Mouse (Mus musculus) splenic B cell, adult 2 months (primary cell): ENCODE results near the gene Slc22a8.
A peak's percentile ranks its signal among the peaks of the same experiment; 100 is the strongest.

Experiments
- DNase-seq: peaks from one replicate; pipeline ENCODE4 v3.0.0-alpha.2; 2011; ENCODE audit warnings: low read depth, low spot score
- H3K27me3 ChIP-seq: 2 replicates; pipeline ENCODE4 v1.6.1; 2012; ENCODE audit warnings: mild to moderate bottlenecking, low read length, moderate library complexity, mixed read lengths; ENCODE audit not compliant: control insufficient read depth, poor library complexity, insufficient read depth, severe bottlenecking
- H3K36me3 ChIP-seq: 2 replicates; pipeline ENCODE4 v1.6.1; 2012; ENCODE audit warnings: mild to moderate bottlenecking, low read length, moderate library complexity, mixed read lengths; ENCODE audit not compliant: control insufficient read depth, poor library complexity, insufficient read depth, severe bottlenecking

Gene Slc22a8

DNA sequence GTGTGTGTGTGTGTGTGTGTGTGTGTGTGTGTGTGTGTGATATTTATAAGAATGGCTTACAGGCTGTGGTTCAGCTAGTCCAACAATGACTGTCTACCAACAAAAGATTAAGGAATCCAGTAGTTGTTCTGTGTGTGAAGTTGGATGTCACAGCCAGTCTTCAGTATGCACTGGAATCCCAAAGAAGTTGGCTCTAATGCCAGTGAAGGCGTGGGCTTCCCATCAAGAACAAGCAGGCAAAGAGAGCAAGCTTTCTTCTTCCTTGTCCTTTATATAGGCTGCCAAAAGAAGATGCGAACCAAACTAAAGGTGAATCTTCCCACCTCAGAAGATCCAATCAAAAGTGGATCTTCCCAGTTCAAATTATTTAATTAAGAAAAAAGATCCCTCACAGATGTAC, 5.2 kb upstream of the Slc22a8 start:
- H3K27me3 ChIP-seq = no peaks in the 10 kb centered on the region
- H3K36me3 ChIP-seq = no peaks in the 10 kb centered on the region
- no peak for DNase-seq

DNA sequence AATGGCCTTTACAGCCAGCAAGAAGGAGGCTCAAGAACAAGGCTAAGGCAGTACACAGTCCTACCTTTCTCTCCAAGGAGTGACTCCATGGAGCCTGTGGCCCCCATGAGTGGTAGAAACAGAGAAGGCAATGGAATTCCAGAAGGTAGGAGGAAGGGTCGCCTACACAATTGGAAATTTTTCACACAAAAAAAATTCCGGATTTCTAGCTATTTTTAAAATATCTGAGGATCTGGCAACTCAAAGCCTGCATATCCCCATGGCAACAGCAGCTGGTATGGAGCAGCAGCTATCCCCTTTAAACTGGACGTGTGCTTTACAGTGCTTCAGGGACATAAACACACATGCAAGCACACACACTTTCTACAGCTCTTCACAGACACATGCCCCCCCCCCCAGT, 4.7 kb upstream of the Slc22a8 start:
- Histone ChIP-seq H3K36me3 (no peaks in the 10 kb centered on the region), H3K27me3 (no peaks in the 10 kb centered on the region)
- no peak for DNase-seq

- no peaks in the 10 kb centered on the region for H3K36me3 ChIP-seq
- DNase-seq = no peak
- no peaks in the 10 kb centered on the region for H3K27me3 ChIP-seq
Measured at GRCm38 (mm10) chr19:8587315-8587714, 3.7 kb upstream of the Slc22a8 start.

DNA sequence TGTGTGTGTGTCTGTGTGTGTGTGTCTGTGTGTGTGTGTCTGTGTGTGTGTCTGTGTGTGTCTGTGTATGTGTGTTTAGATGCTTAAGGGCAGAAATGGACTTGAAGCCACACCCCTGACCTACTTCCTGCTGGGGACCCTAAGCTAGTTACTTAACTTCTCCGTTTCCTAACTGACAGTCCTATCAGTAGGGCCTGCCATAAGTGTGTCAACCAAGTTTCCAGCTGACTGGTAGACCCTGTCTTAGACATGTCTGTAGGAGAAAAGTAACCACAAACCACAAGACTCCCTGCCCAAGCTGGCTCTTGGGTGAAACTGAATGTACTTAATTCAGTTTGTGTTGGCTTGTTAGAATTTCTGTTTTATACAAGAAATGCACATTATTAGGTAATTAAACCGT, 1.1 kb downstream of the Slc22a8 start:
- Histone ChIP-seq H3K27me3 (no peaks in the 10 kb centered on the region), H3K36me3 (no peaks in the 10 kb centered on the region)
- peak; percentile 72 for DNase-seq

DNA sequence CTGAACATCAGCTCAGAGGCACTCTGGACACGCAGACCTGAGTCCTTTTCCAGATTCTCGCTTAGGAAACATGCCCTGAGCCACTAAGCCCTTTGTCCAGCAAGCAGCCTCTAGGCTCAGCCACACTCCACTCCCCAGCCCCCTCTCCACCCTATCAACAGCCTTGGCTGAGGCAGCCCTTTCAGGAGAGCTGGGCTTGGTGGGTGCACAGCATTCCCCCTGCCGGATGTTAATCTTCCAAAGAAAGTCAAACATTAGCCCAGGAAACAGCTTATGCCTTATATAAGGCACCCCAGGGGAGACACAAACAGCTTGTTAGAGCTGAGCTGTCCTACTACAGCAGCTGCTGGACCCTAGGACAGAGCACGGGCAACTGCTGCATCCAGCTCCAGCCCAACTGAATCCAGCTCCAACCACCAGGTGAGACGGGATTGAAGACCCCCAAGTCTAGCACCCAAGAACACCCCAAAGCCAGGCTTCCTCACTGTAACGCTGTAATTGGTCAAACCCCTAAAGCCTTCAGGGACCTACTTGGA, 1.9 kb downstream of the Slc22a8 start:
- Histone ChIP-seq H3K27me3 (no peaks in the 10 kb centered on the region), H3K36me3 (no peaks in the 10 kb centered on the region)
- DNase-seq = no peak

DNA sequence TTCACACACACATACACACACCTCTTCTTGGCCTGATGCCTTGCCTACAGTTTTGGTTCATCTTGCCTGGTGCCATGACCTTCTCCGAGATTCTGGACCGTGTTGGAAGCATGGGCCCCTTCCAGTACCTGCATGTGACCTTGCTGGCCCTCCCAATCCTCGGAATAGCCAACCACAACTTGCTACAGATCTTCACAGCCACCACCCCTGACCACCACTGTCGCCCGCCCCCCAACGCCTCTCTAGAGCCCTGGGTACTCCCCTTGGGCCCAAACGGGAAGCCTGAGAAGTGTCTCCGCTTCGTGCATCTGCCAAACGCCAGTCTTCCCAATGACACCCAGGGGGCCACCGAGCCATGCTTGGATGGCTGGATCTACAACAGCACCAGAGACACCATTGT, 2.8 kb downstream of the Slc22a8 start:
- Histone ChIP-seq H3K27me3 (no peaks in the 10 kb centered on the region), H3K36me3 (no peaks in the 10 kb centered on the region)
- no peak for DNase-seq

- H3K27me3 ChIP-seq = no peaks in the 10 kb centered on the region
- DNase-seq = no peak
Measured at GRCm38 (mm10) chr19:8594518-8594917, 3.5 kb downstream of the Slc22a8 start.

GRCm38 (mm10) chr19:8597269-8597668, 6.2 kb downstream of the Slc22a8 start:
- DNase-seq = no peak
- Histone ChIP-seq H3K27me3 (no peaks in the 10 kb centered on the region), H3K36me3 (no peaks in the 10 kb centered on the region)

More at GRCm38 (mm10) chr19:8594518-8594917, 3.5 kb downstream of the Slc22a8 start:
- no peaks in the 10 kb centered on the region for H3K36me3 ChIP-seq

DNA sequence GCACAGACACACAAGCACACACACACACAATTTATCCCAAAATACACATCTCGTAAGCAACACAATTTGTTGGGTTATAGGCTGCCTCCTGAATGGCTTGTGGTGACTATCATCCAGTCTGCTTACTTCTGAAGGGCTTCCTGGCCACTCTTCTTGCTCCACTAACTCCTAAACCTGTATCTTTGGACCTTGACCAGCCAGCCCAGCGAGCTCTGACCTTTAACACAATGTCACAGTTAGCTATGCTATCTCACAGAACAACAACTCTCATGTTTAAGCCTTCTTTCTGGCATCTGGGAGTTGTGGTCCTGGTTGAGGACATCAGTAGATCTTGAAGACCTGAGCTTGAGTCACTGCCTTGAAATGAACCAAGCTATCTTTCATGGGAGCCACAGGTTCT, 8.2 kb downstream of the Slc22a8 start:
- H3K27me3 ChIP-seq = no peaks in the 10 kb centered on the region
- DNase-seq = no peak
- no peaks in the 10 kb centered on the region for H3K36me3 ChIP-seq

DNA sequence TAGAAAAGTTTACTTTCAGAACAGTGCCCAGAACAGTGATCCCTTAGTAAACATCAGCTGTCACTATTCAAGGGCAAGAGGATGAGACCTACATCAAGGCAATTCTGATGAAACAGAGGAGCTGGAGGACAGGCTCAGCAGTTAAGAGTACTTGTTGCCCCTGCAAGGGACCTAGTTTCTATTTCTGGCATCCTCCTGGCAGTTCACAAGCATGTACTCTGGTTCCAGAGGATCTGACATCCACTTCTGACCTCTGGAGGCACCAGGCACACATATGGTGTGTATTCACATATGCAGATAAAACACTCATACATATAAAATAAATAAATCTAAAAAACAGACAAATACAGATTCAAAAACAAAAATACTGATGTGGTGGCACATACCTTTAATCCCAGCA, 10.9 kb downstream of the Slc22a8 start:
- Histone ChIP-seq H3K27me3 (no peaks in the 10 kb centered on the region), H3K36me3 (no peaks in the 10 kb centered on the region)
- no peak for DNase-seq

DNA sequence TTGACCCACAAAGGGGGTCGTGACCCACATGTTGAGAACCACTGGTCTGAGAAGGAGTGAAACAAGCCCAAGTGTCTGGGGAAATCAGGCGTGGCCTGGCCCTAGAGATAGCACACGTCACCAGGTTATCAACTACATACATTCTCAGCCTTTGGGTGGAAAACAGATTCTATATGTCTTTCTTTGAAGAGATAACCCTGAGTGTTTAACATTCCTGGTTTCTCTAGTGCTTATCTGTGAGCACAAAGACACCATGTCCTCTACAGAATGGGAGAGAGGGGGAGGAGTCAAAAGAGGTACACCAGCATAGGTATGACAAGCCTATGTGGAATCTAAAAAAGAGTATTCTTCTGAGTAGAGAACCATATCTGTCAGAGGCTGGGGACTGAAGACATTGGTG, 11.9 kb downstream of the Slc22a8 start:
- H3K27me3 ChIP-seq = no peaks in the 10 kb centered on the region
- no peak for DNase-seq
- H3K36me3 ChIP-seq = no peaks in the 10 kb centered on the region

DNA sequence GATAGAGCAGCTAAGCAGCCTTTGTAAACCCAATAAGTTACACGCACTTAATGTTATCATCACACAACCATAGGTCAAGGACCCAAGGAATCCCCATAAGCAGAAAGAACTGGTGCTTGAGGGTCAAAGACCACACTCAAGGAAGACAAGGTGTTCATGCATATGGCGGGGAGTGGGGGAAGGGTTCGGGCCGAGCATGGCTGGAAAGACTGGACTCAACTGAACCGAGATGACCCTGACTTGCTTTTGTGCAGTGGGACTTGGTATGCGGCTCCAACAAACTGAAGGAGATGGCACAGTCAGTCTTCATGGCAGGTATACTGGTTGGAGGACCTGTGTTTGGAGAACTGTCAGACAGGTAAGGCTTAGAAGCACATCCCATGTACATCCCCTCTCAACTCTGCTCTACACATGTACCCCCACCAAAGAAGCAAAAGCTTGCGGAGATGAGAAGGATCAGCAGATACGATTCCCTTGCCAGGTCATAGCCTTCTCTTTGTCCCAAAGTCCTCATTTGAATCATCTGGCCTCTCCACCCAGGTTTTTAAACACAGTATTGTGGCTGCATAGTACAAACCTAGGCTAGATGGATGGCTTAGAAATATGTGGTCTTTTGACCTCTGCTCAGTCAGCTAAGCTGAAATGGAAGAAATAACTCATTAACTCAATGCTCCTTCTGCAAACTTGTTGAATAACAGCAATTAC, 13.6 kb downstream of the Slc22a8 start:
- DNase-seq = no peak
- Histone ChIP-seq H3K36me3 (no peaks in the 10 kb centered on the region), H3K27me3 (no peaks in the 10 kb centered on the region)

- H3K27me3 ChIP-seq = no peaks in the 10 kb centered on the region
- no peak for DNase-seq
- H3K36me3 ChIP-seq = no peaks in the 10 kb centered on the region
Measured at GRCm38 (mm10) chr19:8605241-8605558, 14.1 kb downstream of the Slc22a8 start.

- H3K36me3 ChIP-seq = no peaks in the 10 kb centered on the region
- no peaks in the 10 kb centered on the region for H3K27me3 ChIP-seq
- DNase-seq = no peak
Measured at GRCm38 (mm10) chr19:8611358-8612123, 20.5 kb downstream of the Slc22a8 start.

DNA sequence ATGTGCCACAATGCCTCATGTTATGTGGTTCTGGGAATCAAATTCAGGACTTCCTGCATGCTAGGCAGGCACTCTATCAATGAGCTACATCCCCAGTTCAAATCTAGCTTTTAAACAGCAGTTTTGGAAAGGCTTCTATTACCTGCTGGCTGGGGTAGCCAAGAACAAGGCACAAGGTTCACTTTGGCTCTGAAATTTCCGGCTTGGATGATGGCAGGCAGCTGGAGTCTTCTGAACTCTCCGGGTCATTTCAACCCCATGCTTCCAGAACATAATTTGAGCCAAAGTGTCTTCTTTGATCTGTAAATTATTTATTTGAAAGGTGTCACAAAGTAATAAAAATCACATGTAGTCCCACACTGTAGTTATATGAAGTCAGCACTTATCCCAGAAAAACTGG, 22.1 kb downstream of the Slc22a8 start:
- no peak for DNase-seq
- Histone ChIP-seq H3K27me3 (no peaks in the 10 kb centered on the region), H3K36me3 (no peaks in the 10 kb centered on the region)
